Mouse (Mus musculus) heart, adult 18-20 months (tissue): ENCODE data around the gene Frmd4a. TPM values are rescaled to one million over a fixed set of nuclear protein-coding genes. Genes with fewer than 3 reads are reported as not detected.

Source experiments
- DNase-seq, 2 experiments: peaks; one replicate each; pipeline ENCODE4 v3.0.0; 2021 to 2022; ENCODE audit warnings: mixed read lengths in 1 of 2
- total RNA-seq, 2 experiments: library from RNA; stranded (reverse); gene quantifications; 2 replicates each; pipeline ENCODE4 v1.2.3; 2021

Frmd4a gene
- total RNA-seq, 2 experiments from 2014 or later = 19.1 to 21.6 TPM

DNA sequence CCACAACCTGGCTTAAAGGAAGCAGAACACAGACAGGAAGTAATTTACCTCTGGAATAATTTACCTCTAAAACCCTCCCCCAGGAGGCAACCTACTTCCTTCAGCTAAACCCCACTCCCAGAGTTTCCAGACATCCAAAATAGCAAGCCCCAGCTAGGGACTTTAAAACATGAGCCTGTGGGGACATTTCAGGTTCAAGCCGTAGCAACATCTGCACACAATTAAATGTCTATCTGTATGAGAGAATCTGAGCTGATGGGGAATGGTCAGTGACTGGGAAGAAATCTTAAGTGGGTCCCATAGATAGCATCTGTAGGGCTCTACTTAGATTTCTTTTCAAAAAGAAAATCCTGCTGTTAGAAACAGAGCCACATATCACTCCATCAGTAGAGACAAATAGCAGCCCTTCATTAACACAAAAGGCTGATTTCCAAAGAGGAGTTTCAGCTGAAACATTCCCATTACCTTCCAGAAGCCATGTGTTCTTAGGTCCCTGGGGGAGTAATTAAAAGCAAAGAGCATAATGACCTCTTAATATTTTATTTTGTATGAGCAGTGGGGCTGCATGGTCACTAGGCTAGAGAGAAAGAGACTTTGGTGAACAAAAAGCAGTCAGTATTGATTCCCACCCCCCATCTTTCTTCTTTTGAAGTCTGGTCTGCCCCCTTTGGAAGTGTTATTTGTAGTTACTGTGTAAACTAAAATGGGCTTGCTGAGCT lies 505.4 kb downstream of the Frmd4a start:
- DNase-seq = no peak

- DNase-seq = no peak
Measured at GRCm38 (mm10) chr2:4527094-4527493, 509.6 kb downstream of the Frmd4a start.

GRCm38 (mm10) chr2:4529254-4529729 lies 511.8 kb downstream of the Frmd4a start:
- peak in 1 of 2 experiments; percentile 24 for DNase-seq

DNA sequence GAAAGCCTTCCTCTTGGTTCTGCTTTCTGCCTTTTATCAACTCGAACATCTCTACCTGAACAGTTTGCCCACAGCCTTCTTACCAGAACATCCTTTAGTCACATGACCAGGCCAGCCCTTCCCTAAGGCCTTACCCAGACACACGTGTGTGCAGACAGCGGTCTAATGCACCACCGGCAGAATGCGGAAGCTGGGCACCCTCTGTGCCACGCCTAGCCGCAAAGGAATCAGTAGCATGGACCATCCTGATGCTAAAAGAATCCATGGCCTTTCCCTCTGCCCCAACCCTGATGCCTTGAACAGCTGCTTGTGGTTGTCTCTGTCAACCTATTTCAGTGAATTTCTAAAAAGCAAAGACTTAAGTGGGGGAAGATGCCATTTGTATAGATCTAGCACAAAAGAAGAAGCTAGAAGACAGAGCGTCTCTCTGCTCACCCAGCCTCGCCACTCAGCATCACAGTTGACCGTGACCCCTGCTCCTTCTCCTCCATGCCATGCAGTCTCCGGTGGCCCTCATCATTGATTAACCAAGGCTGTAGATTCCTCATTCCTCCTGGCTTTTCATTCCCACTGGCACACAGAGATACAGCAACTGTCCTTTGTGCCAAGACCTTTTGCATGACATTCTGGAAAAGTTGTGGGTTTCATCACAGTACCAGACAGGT lies 514.1 kb downstream of the Frmd4a start:
- no peak for DNase-seq

GRCm38 (mm10) chr2:4532198-4532568 lies 514.7 kb downstream of the Frmd4a start:
- no peak for DNase-seq

DNA sequence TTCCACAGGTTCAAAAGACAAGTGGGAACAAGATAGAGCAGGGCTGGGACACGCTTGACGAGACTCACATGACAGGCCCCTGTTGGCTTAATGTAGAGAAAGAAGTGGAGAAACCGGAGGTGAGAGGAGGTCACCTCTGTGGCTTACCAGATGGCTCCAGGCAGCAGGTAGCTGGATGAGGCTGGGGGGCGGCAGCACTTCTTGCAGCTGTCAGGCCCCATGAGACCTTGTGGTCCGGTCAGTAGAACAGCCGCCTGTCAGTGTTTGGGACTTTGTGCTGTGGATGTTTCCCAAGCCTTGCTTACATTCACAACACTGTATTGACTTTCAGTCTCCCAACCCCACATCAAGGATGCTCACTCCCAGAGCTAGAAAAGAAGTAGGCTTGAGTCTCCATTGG lies 515.4 kb downstream of the Frmd4a start:
- DNase-seq = peak in 1 of 2 experiments; percentile 44

- peak; percentile 49 to 60 for DNase-seq
Measured at GRCm38 (mm10) chr2:4535187-4535864, 517.8 kb downstream of the Frmd4a start.

- DNase-seq = no peak
Measured at GRCm38 (mm10) chr2:4541330-4541729, 523.8 kb downstream of the Frmd4a start.

GRCm38 (mm10) chr2:4541844-4542628 lies 524.5 kb downstream of the Frmd4a start:
- DNase-seq = no peak

DNA sequence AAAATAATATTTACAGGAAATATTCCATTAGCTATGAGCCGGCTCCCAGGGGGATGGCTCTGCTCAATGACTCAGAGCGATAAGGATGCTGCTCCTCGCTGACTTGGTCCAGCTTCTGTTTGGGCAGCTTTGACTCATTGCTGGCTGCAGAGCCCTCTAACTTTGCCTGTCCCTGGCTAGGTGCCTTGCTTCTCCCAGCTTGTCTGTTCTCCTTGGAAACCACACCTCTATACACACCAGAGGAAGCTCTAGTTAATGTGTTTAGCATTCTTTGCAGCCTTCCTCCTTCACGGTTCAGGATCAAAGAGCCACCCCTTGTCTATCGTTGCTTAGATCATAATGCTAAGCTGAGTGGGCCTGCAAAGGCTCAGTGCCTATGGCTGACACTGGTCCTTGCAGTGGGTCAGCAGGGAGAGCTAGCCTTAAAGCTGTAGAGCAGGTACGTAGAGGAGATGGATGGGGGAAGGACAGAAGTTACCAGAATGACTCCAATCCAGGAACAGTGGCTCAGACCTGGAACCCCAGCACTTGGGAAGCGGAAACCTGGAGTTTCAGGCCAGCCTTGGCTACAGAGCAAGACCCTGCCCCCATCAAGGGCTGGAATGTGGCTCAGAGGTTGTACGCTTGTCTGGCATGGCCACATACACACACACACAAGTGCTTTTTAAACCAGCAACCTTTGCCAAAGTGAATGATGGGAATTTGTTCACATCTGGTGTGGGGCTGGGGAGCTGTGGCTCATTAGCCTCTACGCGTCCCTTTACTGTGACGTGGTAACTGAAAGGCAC lies 525.3 kb downstream of the Frmd4a start:
- DNase-seq = peak; percentile 81 to 92

GRCm38 (mm10) chr2:4543417-4543775 lies 525.9 kb downstream of the Frmd4a start:
- DNase-seq = no peak

- peak; percentile 64 to 69 for DNase-seq
Measured at GRCm38 (mm10) chr2:4544360-4544759, 526.8 kb downstream of the Frmd4a start.

DNA sequence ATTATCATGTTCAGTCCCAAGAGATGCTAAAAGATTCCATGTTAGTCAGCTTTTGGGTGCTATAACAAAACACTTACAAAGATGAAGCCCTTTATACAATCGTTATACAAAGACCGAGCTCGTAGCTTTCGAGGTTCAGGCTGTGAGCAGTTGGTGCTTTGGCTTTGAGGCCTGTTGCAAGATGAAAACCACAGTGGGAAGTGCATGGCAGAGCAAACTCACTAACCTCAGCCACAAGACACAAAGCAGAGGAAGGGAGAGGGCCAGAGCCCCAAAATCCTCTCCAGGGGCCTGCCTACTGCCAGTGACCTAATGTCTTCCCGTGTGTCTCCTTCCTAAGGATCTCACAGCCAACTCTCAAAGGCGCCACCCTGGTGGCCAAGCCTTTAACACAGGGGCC lies 527.7 kb downstream of the Frmd4a start:
- no peak for DNase-seq

DNA sequence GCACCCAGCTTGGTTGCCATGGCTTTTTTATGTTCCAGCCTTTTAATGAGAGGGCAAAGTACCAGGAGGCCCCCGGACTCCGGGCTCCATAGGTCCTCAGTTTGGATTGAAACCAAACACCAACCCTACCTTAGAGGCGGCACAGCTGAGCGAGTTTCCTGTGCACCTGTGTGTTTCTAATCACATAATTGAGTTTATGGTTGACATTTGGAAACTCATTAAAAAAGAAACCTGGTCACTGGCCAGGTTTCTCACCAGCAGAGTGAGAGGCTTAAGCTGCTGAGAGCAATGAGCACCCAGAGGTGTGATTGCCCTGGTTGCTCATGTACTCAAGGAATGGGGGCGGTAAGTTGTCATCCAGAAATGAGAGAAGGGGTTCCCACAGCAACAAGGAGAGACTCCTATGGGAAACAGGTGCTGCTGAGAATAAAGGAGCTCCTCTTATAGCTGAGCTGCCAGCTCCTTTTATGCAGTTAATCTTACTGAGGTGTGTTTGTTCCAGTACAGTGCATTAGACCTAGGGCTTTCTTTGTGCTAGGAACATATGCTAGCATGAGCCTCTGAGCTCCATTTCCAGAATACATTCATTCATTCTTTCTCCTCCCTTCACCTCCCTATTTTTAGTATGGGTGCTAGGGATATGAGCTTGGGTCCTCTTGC lies 529.6 kb downstream of the Frmd4a start:
- no peak for DNase-seq

- DNase-seq = no peak
Measured at GRCm38 (mm10) chr2:4549271-4549670, 531.8 kb downstream of the Frmd4a start.

DNA sequence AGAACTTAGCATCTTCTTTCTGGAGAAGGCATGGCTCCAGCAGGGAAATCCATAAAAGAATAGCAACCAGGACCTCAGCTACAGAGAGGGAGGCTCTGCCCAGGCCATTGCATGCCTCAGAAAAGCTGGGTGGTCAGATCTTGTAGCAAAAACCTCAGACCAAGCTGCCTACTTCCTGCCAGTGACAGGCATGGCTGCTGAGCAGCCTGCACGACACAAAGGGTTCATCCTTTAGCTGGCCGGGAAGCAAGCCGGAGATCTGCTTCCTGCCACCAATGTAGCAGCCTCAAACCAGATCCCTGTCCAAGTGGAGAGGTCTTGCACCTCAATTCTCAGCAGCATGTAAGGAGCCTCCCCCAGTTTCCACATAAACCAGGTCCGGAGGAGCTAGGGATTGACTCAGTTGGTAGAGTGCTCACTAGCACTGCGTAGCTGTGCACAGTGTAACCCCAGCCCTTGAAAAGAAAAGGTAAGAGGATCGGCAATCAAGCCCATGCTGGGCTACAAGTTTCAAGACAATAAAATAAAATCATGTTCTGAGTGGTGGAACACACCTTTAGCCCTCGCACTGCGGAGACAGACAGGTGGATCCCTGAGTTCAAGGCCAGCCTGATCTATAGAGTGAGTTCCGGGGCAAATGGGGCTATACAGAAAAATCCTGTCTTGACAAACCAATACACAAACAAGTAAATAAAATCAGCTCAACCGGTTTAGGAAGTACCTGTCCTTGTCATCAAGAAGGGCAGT lies 532.7 kb downstream of the Frmd4a start:
- no peak for DNase-seq

DNA sequence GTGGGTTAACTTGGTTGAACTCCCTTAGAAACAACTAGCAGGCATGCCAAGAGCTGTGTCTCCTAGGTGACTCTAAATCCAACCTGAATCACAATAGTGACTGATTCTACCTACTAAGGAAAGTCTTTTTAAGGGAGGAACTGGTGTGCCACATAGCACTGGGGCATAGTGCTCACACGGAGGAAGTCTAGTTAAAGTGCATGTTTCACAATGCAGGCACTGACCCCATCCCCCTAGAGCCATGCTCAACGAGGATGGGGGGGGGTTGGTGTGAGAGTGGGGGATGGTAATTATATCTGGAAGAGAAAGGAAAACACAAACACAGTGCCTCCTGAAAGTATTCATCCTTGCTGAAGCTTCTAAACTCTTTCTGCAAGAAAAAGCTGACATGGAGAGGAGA lies 533.9 kb downstream of the Frmd4a start:
- DNase-seq = no peak

DNA sequence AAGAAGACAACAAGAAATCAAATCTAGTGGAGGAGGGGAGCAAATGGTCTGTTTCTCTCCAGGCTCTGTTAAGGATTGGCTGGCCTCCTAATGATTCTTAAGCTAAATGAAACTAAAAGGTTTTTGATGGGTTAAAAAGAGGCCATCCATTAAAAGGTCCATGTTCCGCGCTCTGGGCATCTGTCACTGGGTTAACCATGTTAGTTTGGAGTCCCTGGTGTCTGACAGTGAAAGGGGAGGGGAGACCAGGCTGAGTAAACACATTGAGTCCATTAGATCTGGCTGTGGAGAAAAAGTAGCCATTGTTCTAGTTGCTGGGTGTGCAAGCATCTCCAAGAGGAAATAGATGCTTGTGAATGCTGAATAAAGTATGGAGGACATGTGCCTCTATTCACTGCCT lies 534.3 kb downstream of the Frmd4a start:
- no peak for DNase-seq

- no peak for DNase-seq
Measured at GRCm38 (mm10) chr2:4552486-4552885, 535.0 kb downstream of the Frmd4a start.

DNA sequence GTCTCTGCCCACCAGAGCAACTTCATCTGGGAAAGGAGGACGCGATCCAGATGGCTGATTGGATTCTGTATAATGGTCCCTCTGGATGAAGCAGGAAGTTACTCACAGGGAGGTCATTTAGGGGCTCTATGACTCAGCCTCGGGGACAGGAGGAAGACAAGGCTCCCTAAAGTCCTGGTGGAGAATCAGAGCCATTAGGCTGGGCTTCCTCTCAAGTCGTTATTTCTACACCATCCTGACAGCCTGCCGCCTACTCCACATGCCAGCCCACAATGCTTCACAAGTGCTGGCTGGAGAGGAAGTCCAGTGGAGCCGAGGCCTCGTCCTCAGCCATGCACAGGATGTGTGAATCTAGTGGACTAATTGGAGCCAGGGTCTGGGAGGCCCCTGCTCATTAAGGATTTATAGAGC lies 537.7 kb downstream of the Frmd4a start:
- peak in 1 of 2 experiments; percentile 81 for DNase-seq
